24 mouse cellular contexts compared by ENCODE assay signal in genomic region chr7:80414303-80414855, GRCm38 (mm10). TPM values are rescaled to one million over a fixed set of nuclear protein-coding genes. Genes with fewer than 3 reads are reported as not detected.
A peak's percentile ranks its signal among the peaks of the same experiment; 100 is the strongest.
DNase-seq lines count a peak whose midpoint lies in the region; ATAC-seq lines count a peak whose summit lies in the region.
"Had no signal": no experiment of that assay in that cellular context is flagged by ENCODE, and none has a peak within 500 bp of the region (broad histone marks: within the 10 kb centered on the region; RNA-seq: fewer than 3 reads in every experiment).

No protein-coding gene starts in this region.

- peak; percentile 70 for ATAC-seq in common myeloid progenitor, adult 5-6 weeks (replicated peaks; ENCODE audit: low read depth, poor library complexity, severe bottlenecking)
- ATAC-seq in megakaryocyte progenitor cell, adult 5-6 weeks (replicated peaks; ENCODE audit: poor library complexity) = peak; percentile 30; the same call in 1 of the 2 replicates
- ATAC-seq in forebrain, embryonic 15.5 days (replicated peaks) = no peak
- no peak for ATAC-seq in intestine, embryonic 15.5 days
- ATAC-seq: forebrain, embryonic 13.5 days; inflammation-experienced regulatory T-cells, adult 6 months; liver, embryonic 12.5 days; liver, postnatal 0 days; midbrain, embryonic 13.5 days had no signal

- WGBS in forebrain, embryonic 15.5 days = 79% methylated on average over 7 of the region's 7 CpGs
- WGBS in intestine, embryonic 15.5 days = 69% methylated on average over 7 of the region's 7 CpGs

- intact Hi-C loops in heart, postnatal 36 days (cut with DNase I) = no loop called here

- H3K27ac ChIP-seq in forebrain, embryonic 15.5 days (replicated peaks) = no peak overlapping the region
- no peak overlapping the region for H3K27ac ChIP-seq in intestine, embryonic 15.5 days
- H3K27ac ChIP-seq: forebrain, embryonic 13.5 days; hindbrain, embryonic 12.5 days; kidney, postnatal 0 days; liver, embryonic 12.5 days; midbrain, embryonic 13.5 days had no signal

- no peaks in the 10 kb centered on the region for H3K9me3 ChIP-seq in forebrain, embryonic 15.5 days
- no peaks in the 10 kb centered on the region for H3K9me3 ChIP-seq in intestine, embryonic 15.5 days
- H3K9me3 ChIP-seq: forebrain, embryonic 13.5 days; hindbrain, embryonic 12.5 days; liver, embryonic 12.5 days; midbrain, embryonic 13.5 days had no signal

- no peak overlapping the region for H3K4me2 ChIP-seq in forebrain, embryonic 15.5 days (replicated peaks)
- H3K4me2 ChIP-seq in intestine, embryonic 15.5 days (replicated peaks) = no peak overlapping the region
- H3K4me2 ChIP-seq: forebrain, embryonic 13.5 days; hindbrain, embryonic 12.5 days; liver, embryonic 12.5 days; midbrain, embryonic 13.5 days had no signal

- H3K9ac ChIP-seq in forebrain, embryonic 15.5 days (replicated peaks) = no peak overlapping the region
- H3K9ac ChIP-seq in intestine, embryonic 15.5 days = no peak overlapping the region
- H3K9ac ChIP-seq: forebrain, embryonic 13.5 days; hindbrain, embryonic 12.5 days; liver, embryonic 12.5 days; liver, postnatal 0 days; midbrain, embryonic 13.5 days had no signal

- H3K4me1 ChIP-seq in forebrain, embryonic 15.5 days = no peaks in the 10 kb centered on the region
- no peaks in the 10 kb centered on the region for H3K4me1 ChIP-seq in intestine, embryonic 15.5 days (replicated peaks)
- H3K4me1 ChIP-seq: forebrain, embryonic 13.5 days; hindbrain, embryonic 12.5 days; midbrain, embryonic 13.5 days had no signal

- H3K36me3 ChIP-seq in forebrain, embryonic 15.5 days = no peaks in the 10 kb centered on the region
- no peaks in the 10 kb centered on the region for H3K36me3 ChIP-seq in intestine, embryonic 15.5 days
- H3K36me3 ChIP-seq: hindbrain, embryonic 12.5 days; liver, embryonic 12.5 days; midbrain, embryonic 13.5 days had no signal

- peak; percentile 52 for DNase-seq in thymus, postnatal 14 days
- no peak for DNase-seq in thymus, adult 18-20 months
- no peak for DNase-seq in heart, postnatal 36 days
- DNase-seq: cerebellum, adult 2 months; cerebellum, postnatal 14 days; gastrocnemius, postnatal 25 days; heart, postnatal 14 days; kidney, adult 18-20 months; kidney, postnatal 4 days; left cerebral cortex, postnatal 4 days; liver, postnatal 0 days; lung, postnatal 36 days; retina, postnatal 1 day; right cerebral cortex, postnatal 14 days had no signal

- H3K4me3 ChIP-seq in forebrain, embryonic 15.5 days = no peak overlapping the region
- no peak overlapping the region for H3K4me3 ChIP-seq in intestine, embryonic 15.5 days (replicated peaks)
- H3K4me3 ChIP-seq: forebrain, embryonic 13.5 days; hindbrain, embryonic 12.5 days; liver, embryonic 12.5 days; midbrain, embryonic 13.5 days had no signal

- H3K27me3 ChIP-seq in forebrain, embryonic 15.5 days = no peaks in the 10 kb centered on the region
- no peaks in the 10 kb centered on the region for H3K27me3 ChIP-seq in intestine, embryonic 15.5 days (replicated peaks)
- H3K27me3 ChIP-seq: forebrain, embryonic 13.5 days; hindbrain, embryonic 12.5 days; midbrain, embryonic 13.5 days had no signal

RNA-seq across cellular contexts. Expression of gene Furin, which starts 9.1 kb away (rescaled TPM):
- total RNA-seq in common myeloid progenitor, adult 5-6 weeks (2017) = 12.2 and 14.4 TPM in 2 replicates
- 13.8 and 15.6 TPM in 2 replicates for total RNA-seq in megakaryocyte progenitor cell, adult 5-6 weeks (2015)
- 7.2 and 10.2 TPM in 2 replicates for total RNA-seq in megakaryocyte progenitor cell, adult 5-6 weeks (2017)
- 100 to 1,000 TPM; 111 to 120 TPM for total RNA-seq in heart, postnatal 36 days (2021)
- 4.8 and 4.9 TPM in 2 replicates for polyA plus RNA-seq in forebrain, embryonic 15.5 days (2015; fragmentation: Nextera tagmentation; extraction: Ambion mirVana)
- 9.3 and 10.7 TPM in 2 replicates for polyA plus RNA-seq in intestine, embryonic 15.5 days (2015; fragmentation: Nextera tagmentation; extraction: Ambion mirVana)

RNA-seq across cellular contexts. Expression of gene Fes, which starts 26.6 kb away (rescaled TPM):
- 70.4 and 105 TPM in 2 replicates for total RNA-seq in common myeloid progenitor, adult 5-6 weeks (2017)
- 117 and 126 TPM in 2 replicates for total RNA-seq in megakaryocyte progenitor cell, adult 5-6 weeks (2015)
- total RNA-seq in megakaryocyte progenitor cell, adult 5-6 weeks (2017) = 97.6 and 158 TPM in 2 replicates
- 10 to 100 TPM in 1 of 2 experiments, 1 to 10 TPM in 1; 6.9 to 16.0 TPM for total RNA-seq in heart, postnatal 36 days (2021)
- 2.6 and 3.3 TPM in 2 replicates for polyA plus RNA-seq in forebrain, embryonic 15.5 days (2015; fragmentation: Nextera tagmentation; extraction: Ambion mirVana)
- 11.2 and 11.5 TPM in 2 replicates for polyA plus RNA-seq in intestine, embryonic 15.5 days (2015; fragmentation: Nextera tagmentation; extraction: Ambion mirVana)

RNA-seq across cellular contexts. Expression of gene Man2a2, which starts 43.2 kb away (rescaled TPM):
- 36.1 and 38.4 TPM in 2 replicates for total RNA-seq in common myeloid progenitor, adult 5-6 weeks (2017)
- 31.2 and 32.6 TPM in 2 replicates for total RNA-seq in megakaryocyte progenitor cell, adult 5-6 weeks (2015)
- 37.9 and 44.0 TPM in 2 replicates for total RNA-seq in megakaryocyte progenitor cell, adult 5-6 weeks (2017)
- 10 to 100 TPM; 60.0 to 62.9 TPM for total RNA-seq in heart, postnatal 36 days (2021)
- polyA plus RNA-seq in forebrain, embryonic 15.5 days (2015; fragmentation: Nextera tagmentation; extraction: Ambion mirVana) = 19.2 and 20.3 TPM in 2 replicates
- polyA plus RNA-seq in intestine, embryonic 15.5 days (2015; fragmentation: Nextera tagmentation; extraction: Ambion mirVana) = 13.1 and 14.7 TPM in 2 replicates

Comparison
In these comparisons a context has a peak if more than half of its experiments do, and no peak if none do; other contexts are left out.
1. ATAC-seq: peak in common myeloid progenitor, adult 5-6 weeks (single experiment) and megakaryocyte progenitor cell, adult 5-6 weeks (single experiment); none in forebrain, embryonic 15.5 days (single experiment) and intestine, embryonic 15.5 days (single experiment).